Mouse (Mus musculus): ENCODE measurements around the gene Padi6.

DNA sequence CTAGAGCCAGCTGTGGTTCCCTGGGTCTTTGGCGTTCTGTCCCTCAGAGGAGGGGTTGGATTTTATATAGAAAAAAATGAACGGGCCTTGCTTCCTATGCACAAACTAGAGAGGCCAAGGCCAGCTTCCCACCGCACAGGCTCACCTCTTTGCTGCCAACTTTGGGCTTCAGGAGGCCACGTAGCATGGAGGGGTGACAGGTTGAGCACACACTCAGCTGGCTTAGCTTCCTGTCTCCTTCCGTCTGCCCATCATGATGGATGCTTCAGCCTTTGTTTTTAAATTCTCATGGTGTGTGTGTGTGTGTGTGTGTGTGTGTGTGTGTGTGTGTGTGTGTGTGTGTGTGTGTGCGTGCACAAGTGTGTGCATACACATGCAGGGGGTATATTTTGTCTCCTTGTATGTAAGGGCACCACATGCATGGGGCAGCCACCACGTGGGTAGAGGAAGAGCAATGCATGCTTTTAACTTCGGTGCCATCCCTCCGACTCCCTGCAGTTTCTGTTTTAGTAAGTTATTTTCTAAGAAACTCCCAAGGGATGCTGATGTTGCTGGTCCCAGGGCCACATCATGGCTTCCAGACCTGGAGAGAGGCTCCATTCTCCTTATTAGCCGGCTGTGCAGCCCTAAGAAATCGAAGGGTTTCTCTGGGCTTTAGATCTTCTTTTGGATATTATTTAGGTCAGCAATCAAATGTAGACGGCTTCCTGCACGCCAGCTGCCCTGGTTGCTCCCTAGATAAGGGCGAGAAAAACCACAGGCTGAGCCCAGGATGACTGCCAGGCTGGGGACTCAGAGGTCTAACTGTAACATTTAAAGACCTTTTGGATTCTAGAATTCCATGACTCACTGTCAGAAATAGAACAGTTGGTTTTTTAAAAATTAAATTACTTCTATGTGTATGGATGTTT is 46.5 kb downstream of the Padi6 start:
- TF ChIP-seq CTCF (IDR thresholded peaks at IDR 0.05; ENCODE audit: borderline replicate concordance, extremely low read depth, insufficient read depth, insufficient read length): no peak
- TF ChIP-seq POLR2A (IDR thresholded peaks at IDR 0.05; ENCODE audit: borderline replicate concordance, extremely low read depth, insufficient read depth, insufficient read length, poor library complexity, severe bottlenecking): no peak
